Mouse (Mus musculus): ENCODE measurements around the gene Aldh1a2. TPM values are rescaled to one million over a fixed set of nuclear protein-coding genes. Genes with fewer than 3 reads are reported as not detected.

The Aldh1a2 gene
- polyA plus RNA-seq, 1 experiment from 2014 or later = 13.1 TPM

GRCm38 (mm10) chr9:71326261-71326660 is 110.7 kb downstream of the Aldh1a2 start:
- Histone ChIP-seq H3K27ac (ENCODE audit: low read length) (no peak overlapping the region), H3K4me2 (ENCODE audit: low read length) (no peak overlapping the region), H3K9me3 (ENCODE audit: control insufficient read depth, low read length) (no peaks in the 10 kb centered on the region), H3K9ac (replicated peaks; ENCODE audit: low read depth, low read length) (no peak overlapping the region), H3K4me3 (replicated peaks; ENCODE audit: low read length) (no peak overlapping the region), H3K27me3 (replicated peaks; ENCODE audit: control insufficient read depth, insufficient read depth, low read length) (no peaks in the 10 kb centered on the region), H3K4me1 (replicated peaks; ENCODE audit: control insufficient read depth, insufficient read depth, low read length) (no peaks in the 10 kb centered on the region), H3K36me3 (ENCODE audit: control insufficient read depth, insufficient read depth) (no peaks in the 10 kb centered on the region)
- 76% methylated on average over 4 of the region's 4 CpGs for WGBS
- ATAC-seq = no peak

GRCm38 (mm10) chr9:71331661-71332060 is 116.1 kb downstream of the Aldh1a2 start:
- no peaks in the 10 kb centered on the region for H3K9me3 ChIP-seq (ENCODE audit: control insufficient read depth, low read length)
- 67% methylated on average over 3 of the region's 3 CpGs for WGBS
- H3K4me1 ChIP-seq (replicated peaks; ENCODE audit: control insufficient read depth, insufficient read depth, low read length) = no peaks in the 10 kb centered on the region
- no peaks in the 10 kb centered on the region for H3K27me3 ChIP-seq (replicated peaks; ENCODE audit: control insufficient read depth, insufficient read depth, low read length)
- no peaks in the 10 kb centered on the region for H3K36me3 ChIP-seq (ENCODE audit: control insufficient read depth, insufficient read depth)
- H3K9ac ChIP-seq (replicated peaks; ENCODE audit: low read depth, low read length) = no peak overlapping the region
- no peak overlapping the region for H3K4me3 ChIP-seq (replicated peaks; ENCODE audit: low read length)
- no peak overlapping the region for H3K27ac ChIP-seq (ENCODE audit: low read length)
- no peak for ATAC-seq
- H3K4me2 ChIP-seq (ENCODE audit: low read length) = no peak overlapping the region

DNA sequence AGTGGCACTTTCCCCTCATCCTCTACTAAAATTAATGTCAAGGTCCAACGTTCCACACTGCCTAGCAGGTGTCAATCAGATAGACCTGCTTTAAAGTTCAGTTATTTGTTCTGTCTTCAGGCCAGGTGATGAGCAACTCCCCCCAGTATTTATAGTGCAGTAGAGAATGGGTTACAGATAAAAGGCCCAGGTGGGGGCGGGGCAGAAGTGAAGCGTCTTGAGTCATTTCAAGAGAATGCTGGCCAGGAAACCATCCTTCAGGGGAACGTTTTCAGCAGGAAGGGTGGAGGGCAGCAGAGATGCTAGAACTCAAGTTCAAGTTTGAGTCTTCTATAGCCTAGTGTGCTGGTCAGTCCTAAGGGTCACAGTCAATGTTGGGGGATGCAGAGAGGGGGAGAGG is 121.1 kb downstream of the Aldh1a2 start:
- H3K27ac ChIP-seq (ENCODE audit: low read length) = no peak overlapping the region
- no peak overlapping the region for H3K4me3 ChIP-seq (replicated peaks; ENCODE audit: low read length)
- ATAC-seq = no peak
- no peaks in the 10 kb centered on the region for H3K36me3 ChIP-seq (ENCODE audit: control insufficient read depth, insufficient read depth)
- H3K9me3 ChIP-seq (ENCODE audit: control insufficient read depth, low read length) = no peaks in the 10 kb centered on the region
- no peak overlapping the region for H3K4me2 ChIP-seq (ENCODE audit: low read length)
- H3K27me3 ChIP-seq (replicated peaks; ENCODE audit: control insufficient read depth, insufficient read depth, low read length) = no peaks in the 10 kb centered on the region
- WGBS = 69% methylated on average over 4 of the region's 4 CpGs
- H3K9ac ChIP-seq (replicated peaks; ENCODE audit: low read depth, low read length) = no peak overlapping the region
- no peaks in the 10 kb centered on the region for H3K4me1 ChIP-seq (replicated peaks; ENCODE audit: control insufficient read depth, insufficient read depth, low read length)

- whole genome bisulfite sequencing = 82% methylated on average over 3 of the region's 3 CpGs
- Histone ChIP-seq H3K4me1 (replicated peaks; ENCODE audit: control insufficient read depth, insufficient read depth, low read length) (no peaks in the 10 kb centered on the region), H3K36me3 (ENCODE audit: control insufficient read depth, insufficient read depth) (no peaks in the 10 kb centered on the region), H3K9me3 (ENCODE audit: control insufficient read depth, low read length) (no peaks in the 10 kb centered on the region), H3K9ac (replicated peaks; ENCODE audit: low read depth, low read length) (no peak overlapping the region), H3K27me3 (replicated peaks; ENCODE audit: control insufficient read depth, insufficient read depth, low read length) (no peaks in the 10 kb centered on the region), H3K4me2 (ENCODE audit: low read length) (no peak overlapping the region), H3K27ac (ENCODE audit: low read length) (no peak overlapping the region), H3K4me3 (replicated peaks; ENCODE audit: low read length) (no peak overlapping the region)
- no peak for ATAC-seq
Measured at GRCm38 (mm10) chr9:71337425-71337824, 121.8 kb downstream of the Aldh1a2 start.

DNA sequence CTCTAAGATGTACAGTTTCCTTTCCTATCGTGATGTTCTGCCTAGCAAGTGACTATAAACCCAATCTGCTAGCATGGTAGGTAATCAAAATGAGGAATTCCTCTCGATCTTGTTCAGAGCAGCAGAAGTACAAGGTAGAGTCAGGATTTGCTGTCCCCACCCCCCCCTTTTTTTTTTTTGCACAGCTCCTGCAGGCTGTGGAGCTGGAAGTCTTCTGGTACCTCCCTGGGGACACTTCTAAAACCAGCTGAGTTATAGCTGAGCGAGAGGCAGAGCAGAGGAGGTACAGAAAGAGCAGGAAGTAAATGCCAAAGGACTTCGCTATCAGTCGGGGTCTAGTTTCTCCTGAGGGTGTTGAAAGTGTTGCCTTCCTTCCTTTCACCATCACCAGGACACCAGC is 124.5 kb downstream of the Aldh1a2 start:
- Histone ChIP-seq H3K4me1 (replicated peaks; ENCODE audit: control insufficient read depth, insufficient read depth, low read length) (no peaks in the 10 kb centered on the region), H3K27ac (ENCODE audit: low read length) (no peak overlapping the region), H3K36me3 (ENCODE audit: control insufficient read depth, insufficient read depth) (no peaks in the 10 kb centered on the region), H3K4me2 (ENCODE audit: low read length) (no peak overlapping the region), H3K9ac (replicated peaks; ENCODE audit: low read depth, low read length) (no peak overlapping the region), H3K4me3 (replicated peaks; ENCODE audit: low read length) (no peak overlapping the region), H3K9me3 (ENCODE audit: control insufficient read depth, low read length) (no peaks in the 10 kb centered on the region), H3K27me3 (replicated peaks; ENCODE audit: control insufficient read depth, insufficient read depth, low read length) (no peaks in the 10 kb centered on the region)
- 84% methylated on average over 5 of the region's 5 CpGs for WGBS
- ATAC-seq = no peak

Other genes starting within 250 kb of the Aldh1a2 start
- gene Aqp9, start 47.1 kb upstream of the Aldh1a2 start, polyA plus RNA-seq (2015; fragmentation: Nextera tagmentation; extraction: Ambion mirVana) = 0.67 and 1.2 TPM in 2 replicates